Mouse (Mus musculus) thymus, adult 18-20 months (tissue): ENCODE measurements at regions not wholly inside any gene's neighbourhood (a gene's known extent, or its start where the extent isn't known, plus 50 kb on each side); places are given as distances from the start of the nearest gene placed in this dataset.

ENCODE experiments used
- DNase-seq, 2 experiments: peaks; one replicate each; pipeline ENCODE4 v3.0.0; 2022; ENCODE audit warnings: mixed read lengths in 2 of 2

- DNase-seq, result no peak
These were observed 62.6 kb downstream of the Perp start for GRCm38 (mm10) chr10:18907276-18907960.

DNA sequence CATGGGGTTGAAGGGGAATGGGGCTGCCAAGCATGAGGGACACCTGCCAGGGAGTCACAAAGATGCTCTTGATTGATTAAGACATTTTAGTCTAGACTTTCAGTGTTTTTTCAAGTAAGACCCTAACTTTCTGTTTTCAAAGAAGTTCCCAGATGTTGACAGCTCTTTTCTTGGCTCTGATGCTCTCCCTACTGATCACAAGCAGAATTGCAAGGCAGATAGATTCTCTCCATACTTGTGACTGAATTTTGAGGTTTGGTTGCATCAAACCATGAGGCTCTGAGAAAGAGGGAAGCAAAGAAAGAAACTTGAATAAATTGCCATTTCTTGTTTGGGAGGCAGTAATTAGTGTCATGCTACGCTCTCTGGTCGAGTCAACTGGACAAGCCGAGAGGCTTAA lies 64.5 kb downstream of the Perp start:
- DNase-seq, result no peak

DNA sequence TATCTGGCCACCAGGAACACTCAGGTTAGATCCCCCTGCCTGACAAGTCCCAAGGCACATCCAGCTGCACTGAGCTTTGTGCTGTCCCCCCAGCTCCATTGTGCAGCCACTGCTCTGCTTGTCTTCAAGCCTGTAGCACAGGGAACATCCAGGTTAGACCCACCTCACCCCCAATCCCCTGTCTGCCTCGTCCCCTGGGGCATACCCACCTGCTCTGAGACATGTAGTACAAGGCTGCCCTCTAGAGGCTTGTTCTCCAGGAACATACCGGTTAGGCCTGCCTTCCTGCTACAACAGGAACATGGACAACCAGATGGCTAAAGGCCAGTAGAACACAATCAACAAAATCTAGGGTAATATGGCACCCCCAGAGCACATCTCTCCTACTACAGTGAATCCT lies 66.1 kb downstream of the Perp start:
- peak; percentile 24 to 51 for DNase-seq

DNA sequence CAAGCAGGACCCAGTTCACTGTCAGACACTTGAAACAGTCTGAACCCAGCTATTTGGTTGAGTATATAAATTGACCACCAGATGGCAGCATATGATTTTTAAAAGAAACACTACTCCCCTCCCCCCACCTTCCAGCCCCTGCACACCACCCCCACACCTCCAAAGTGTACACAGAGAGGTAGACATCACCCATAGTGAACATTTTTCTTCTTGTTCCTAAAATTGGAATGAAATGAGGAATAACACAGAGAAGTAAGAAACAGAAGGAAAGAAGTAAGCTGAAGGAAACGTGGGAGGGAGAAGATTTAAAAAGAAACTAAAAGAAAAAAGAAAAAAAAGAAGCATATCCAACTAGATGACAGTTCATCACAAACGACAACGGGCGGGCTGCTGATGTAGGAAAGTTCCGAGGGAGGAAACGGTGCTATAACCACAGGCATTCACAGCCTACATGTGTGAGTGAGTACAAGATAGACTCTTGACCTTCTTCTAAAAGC lies 72.3 kb downstream of the Perp start:
- peak; percentile 48 to 77 for DNase-seq

DNA sequence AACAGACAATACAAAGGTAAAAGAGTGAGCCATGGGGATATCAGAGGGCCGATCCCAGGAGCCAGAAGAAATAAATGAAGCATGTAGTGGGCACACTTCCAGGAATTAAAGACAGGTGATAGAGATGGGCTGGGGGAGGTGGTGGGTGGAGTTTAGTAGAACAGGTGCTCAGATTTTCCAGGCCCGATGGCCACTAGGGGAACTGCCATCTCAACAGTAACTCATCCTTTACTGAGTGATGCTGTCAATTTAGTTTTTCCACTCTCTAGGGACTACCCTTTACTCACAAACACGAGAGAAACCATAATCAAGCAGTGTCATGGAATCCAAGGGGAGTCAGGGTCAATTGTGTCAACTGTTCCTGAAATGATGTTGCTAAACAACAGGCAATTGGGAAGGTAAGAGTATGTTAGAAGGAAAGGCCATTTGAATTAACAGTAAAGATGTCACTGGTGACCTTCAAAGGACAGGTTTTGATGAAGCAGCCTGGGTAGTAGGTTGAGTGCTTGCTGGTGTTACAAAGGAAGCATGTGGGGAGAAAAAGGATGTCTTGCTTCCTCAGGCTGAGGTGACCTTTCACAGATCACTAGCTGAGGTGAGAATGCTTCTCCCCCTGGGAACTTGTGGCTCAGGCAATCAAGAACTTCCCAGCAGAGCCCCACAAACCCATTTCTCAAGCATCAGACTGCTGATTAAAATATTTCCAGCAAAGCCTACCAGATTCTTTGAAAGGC lies 78.4 kb downstream of the Perp start:
- DNase-seq, result no peak

DNA sequence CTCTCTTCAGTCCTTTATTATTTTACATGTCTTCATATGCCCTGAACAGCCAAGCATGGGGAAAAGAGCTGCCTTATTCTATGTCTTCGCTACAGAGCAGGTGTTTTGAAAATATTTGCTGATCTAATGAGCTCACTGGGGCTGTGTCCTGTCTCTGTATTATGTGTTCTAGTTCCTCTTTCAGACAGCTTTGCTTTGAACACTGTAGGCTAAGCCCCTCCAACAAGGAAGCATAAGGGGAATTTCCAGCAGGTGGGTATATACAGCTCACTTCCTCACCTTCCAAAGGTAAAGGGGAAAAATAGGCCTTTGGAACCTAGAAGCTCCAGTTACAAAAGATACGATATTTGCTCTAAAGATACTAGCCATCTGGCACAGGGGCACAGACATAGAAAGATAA lies 83.0 kb downstream of the Perp start:
- DNase-seq, result no peak

GRCm38 (mm10) chr10:18931344-18931743 lies 84.1 kb downstream of the Tnfaip3 start:
- no peak for DNase-seq

DNA sequence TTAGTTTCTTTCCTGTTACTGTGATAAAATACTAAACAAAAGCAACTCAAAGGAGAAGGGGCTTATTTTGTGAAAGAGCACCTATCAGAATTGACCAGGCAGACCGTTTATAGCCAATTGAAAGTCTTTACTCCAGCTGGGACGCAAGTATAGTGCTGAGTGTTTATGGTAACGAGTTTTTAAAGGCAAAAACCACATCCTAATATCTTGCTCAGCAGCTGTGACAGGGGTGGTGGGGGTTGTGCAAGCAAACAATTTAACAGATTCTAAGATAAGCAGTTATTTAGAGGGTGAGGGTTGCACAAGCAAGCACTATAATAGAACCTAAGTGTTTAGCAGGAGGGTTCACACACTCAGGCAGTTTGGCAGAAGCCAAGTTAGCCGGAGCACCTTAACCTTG lies 74.0 kb downstream of the Tnfaip3 start:
- DNase-seq, result no peak

- no peak for DNase-seq
These were observed 73.5 kb downstream of the Tnfaip3 start for GRCm38 (mm10) chr10:18941908-18942307.

- DNase-seq, result no peak
These were observed 72.0 kb downstream of the Tnfaip3 start for GRCm38 (mm10) chr10:18943296-18944075.

- DNase-seq, result no peak
These were observed 68.7 kb downstream of the Tnfaip3 start for GRCm38 (mm10) chr10:18946727-18947126.
